Mouse (Mus musculus): ENCODE data around the gene Naa11.
A peak's percentile ranks its signal among the peaks of the same experiment; 100 is the strongest.

Naa11 gene

DNA sequence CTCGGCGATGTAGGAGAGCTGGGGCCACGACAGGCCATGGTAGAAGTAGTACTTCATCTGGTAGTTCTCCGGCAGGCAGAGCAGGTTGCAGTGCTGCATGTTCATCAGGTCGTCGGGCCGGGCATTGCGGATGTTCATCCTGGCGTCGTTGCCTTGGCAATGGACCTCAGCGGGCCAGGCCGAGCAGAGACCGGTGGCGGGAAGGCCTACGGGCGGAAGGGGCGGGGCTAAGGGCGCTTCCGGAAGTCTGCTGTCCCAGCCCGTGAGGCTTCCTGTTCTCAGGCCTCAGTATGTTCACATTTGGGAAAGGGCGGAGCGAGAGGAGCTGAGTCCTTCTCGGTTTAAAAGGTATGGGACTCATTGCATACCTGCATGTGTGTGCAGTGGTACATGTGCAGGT, at the start of gene Naa11:
Naa11 (minus strand) TSS at position 220 of the 400 bp plus-strand sequence.
- DNase-seq (ENCODE audit: low spot score in 2 of 2): no peak

DNA sequence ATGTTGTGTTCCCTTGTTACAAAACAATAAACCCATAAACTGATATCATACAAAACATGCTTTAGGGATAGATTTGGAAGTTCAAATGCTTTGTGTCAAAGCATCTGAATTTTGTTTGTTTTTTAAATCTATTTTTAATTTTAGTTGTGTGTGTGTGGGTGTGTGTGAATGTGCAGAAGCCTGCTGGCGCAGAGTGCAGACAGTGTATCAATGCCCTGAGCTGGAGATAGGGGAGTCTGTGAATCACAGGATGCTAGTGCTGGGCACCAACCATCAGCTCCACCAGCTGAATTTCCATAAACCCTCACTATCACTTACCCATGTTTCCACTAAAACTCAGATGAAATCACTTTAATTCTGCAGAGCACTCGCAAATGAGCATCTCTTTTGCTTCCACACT, 40.3 kb upstream of the Naa11 start:
- no peak for DNase-seq (ENCODE audit: low spot score in 2 of 2)

DNA sequence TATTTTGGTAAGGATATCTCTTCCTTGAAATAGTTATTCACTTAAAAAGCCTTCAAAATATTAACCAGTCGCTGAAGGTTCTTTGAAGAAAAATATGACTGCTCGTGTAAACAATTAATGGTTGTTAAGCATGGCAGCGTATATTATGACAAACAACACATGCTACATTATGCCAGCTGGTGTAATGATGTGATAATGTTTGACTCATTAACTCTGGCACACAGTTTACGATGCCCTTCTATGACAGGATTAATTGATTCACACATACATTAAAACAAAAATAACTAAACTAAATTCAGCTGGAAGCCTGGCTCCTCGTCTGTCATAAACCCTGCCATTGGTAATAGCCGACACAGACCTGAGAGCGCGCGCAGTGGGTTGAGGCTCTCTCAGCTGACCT, 37.8 kb upstream of the Naa11 start:
- no peak for DNase-seq (ENCODE audit: low spot score in 2 of 2)

DNA sequence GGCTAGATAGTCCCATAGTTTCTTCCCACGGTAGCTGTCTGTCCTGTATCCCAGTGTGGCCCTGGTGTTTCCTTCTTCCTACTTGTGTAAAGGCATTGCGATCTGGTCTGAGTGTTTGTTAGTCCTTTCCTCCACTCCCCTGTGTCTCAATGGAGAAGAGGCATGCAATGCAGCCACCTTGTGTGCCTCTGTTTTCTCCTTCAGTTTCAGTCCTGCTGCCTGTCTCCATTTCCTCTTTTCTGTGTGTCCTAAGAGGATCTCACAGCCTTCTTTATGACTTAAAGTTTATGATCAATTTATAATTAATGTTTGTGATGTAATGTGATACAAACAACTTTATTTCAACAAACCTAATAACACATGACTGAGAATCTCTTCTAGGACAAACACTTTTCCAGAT, 29.5 kb upstream of the Naa11 start:
- no peak for DNase-seq (ENCODE audit: low spot score in 2 of 2)

DNA sequence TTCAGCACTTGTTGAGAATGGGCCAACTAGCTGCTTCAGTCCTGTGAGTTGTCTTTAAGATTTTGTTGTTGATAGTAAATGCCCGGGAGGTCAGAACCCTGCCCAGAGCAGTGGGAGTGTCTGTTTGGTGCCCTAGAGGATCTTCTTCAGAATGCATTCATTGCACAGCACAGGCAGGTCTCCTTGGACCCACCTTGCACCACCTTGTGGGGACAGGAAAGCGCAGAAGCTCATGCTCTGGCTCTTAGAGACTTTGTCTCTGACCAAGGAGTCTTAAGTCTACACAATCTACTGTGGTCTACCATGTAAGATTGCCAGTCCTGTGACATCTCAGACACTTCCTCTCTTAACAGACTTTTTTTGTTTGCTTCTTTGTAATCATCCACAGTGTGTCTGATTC, 25.0 kb upstream of the Naa11 start:
- no peak for DNase-seq (ENCODE audit: low spot score in 2 of 2)

DNA sequence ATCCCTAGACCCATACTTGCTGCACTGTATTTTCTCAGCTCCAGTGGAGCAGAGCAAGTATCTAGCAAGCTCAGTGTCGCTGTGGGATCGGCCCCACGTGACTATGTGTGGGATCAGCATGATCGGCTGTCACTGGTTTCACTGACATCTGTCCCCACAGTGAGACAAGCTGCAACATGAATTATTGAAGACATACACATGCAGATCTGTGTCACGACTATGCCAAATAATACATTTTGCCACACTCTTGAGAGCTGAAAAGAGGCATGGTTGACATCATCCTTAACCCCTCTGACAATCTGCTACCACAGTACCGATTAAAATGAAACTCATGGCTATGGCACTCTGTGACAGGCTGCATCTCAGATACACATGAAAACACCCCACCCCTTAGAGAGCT, 23.7 kb upstream of the Naa11 start:
- DNase-seq (ENCODE audit: low spot score in 2 of 2): peak in 1 of 2 experiments; percentile 14

DNA sequence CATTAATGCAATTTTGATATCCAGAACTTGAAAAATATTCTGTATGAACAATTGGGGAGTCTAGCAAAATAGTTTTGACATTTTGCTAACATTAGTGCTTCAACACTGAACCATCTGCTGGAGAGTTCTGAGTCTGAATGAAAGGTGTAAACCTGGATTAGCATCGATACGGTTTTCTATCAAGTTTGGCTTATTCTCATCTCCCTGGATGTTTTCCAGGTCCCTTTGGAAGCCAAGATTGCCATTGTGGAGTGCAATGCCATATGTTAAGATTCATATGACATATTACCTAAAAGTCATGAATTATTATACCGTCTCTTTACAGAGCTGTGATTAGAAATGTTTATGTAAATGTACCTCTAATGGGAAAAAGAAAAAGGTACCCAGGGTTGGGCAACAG, 21.5 kb upstream of the Naa11 start:
- DNase-seq (ENCODE audit: low spot score in 2 of 2): no peak

DNA sequence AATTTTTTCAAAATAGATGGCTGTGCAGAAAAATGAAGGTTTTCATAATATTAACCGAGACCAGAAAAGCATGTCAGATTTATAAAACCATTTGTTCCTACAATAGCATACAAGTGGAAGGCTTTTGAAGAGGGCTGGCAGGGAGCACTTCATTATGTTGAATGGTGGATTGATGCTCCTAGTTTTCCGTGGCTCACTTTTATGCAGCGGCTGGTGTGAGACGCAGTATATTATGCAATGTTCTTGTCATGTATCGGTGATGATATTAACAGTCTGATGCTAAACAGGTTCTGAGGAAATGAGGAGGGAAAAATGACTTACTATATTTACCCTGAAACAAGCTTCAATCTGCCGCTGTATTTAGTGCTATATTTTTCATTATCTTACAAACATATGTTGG, 18.0 kb upstream of the Naa11 start:
- no peak for DNase-seq (ENCODE audit: low spot score in 2 of 2)

DNA sequence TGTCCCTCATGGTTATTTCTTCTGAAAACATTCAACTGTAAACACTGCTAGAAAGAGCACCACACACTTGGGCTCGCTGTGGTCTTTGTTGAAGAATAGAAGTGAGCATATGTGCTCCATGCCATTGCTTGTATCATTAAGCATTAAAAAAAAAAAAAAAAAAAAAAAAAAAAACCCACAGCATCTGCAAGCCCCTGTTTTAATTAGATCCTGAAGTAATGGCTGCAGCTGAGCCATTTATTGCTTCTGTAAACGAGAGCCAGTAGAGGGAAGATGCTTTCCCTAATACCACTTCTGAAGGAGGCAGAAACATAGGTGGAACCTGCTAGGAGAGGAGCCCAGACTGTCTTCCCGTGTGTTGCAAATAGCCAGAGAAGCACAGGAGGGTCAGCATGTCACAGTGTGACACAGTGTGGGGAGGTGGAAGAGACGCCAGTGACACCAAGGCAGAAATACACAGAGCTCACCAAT, 17.1 kb upstream of the Naa11 start:
- DNase-seq (ENCODE audit: low spot score in 2 of 2): no peak

DNA sequence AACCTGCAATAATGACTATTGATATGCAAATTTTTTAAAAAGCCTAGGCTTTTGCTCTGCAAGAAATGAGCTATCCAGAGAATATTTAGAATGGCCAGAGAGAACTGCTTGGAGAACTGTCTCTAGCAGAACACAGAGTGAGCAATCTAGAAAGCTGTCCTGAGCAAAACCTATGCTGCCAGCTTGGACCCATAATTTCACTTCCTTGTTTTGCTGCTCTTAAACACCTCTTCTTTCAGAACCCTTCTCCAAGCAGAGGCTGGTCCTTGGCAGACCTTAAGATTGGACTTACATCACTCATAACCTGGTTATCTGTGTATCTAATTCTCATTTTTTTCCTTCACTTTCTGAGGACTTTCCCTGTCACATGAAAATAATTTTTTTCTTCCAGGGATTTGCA, 8.9 kb upstream of the Naa11 start:
- DNase-seq (ENCODE audit: low spot score in 2 of 2): no peak

DNA sequence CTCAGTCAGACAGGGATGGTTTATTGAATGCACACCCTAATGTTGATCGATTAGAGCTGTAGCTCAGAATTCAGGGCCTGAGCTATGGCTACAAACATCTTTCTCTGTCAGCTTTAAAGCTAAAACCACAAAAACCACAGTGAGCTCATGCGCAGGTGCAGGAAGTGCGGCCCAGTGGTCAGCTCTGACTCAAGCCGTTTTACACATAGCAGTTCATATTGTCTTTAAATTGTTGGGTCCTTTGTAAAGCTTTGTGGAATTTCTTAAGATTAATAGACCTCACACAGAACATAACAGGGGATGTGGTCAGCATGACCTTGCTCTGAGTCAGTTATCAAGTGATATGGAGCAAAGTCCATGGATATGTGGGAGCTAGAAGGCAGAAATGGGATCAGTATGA, 5.4 kb upstream of the Naa11 start:
- DNase-seq (ENCODE audit: low spot score in 2 of 2): no peak

DNA sequence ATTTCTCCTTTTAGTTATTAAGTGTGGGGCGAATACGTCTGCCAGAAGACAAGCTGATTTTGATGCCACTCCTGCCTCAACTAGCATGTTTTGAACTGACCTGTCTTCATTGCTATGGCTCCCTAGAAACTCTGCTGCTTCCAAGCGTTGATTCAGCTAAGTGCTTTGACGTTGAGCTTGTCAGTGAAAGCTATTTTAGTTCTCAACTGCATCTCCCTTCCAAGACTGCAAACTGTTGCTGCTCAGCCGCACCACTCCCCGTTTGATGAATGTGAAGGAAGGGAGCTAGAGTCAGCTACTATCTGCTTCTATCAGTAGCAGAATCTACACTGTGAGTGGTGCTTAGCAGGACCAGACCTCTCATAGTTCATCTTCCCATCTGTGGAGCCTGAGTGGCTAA, 4.6 kb downstream of the Naa11 start:
- DNase-seq (ENCODE audit: low spot score in 2 of 2): peak in 1 of 2 experiments; percentile 11

DNA sequence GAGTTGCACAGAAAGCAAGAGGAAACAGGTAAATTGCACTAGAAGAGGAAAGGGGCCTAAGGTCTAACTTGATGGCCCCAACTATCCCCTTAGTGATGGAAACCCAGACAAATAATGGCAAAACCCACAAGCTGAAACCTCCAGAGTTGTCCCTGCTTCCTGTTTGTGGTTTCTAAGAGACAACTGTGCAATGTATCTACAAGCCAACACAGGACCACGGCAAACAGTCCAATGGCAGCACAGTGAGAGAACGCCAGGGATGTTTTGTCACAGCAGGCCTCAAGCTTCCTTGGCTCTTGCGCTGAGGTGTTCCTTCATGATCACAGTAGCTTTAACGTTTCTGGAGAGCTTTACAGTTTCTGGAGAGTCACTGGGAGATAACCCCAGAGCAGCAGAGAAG, 7.8 kb downstream of the Naa11 start:
- DNase-seq (ENCODE audit: low spot score in 2 of 2): no peak

DNA sequence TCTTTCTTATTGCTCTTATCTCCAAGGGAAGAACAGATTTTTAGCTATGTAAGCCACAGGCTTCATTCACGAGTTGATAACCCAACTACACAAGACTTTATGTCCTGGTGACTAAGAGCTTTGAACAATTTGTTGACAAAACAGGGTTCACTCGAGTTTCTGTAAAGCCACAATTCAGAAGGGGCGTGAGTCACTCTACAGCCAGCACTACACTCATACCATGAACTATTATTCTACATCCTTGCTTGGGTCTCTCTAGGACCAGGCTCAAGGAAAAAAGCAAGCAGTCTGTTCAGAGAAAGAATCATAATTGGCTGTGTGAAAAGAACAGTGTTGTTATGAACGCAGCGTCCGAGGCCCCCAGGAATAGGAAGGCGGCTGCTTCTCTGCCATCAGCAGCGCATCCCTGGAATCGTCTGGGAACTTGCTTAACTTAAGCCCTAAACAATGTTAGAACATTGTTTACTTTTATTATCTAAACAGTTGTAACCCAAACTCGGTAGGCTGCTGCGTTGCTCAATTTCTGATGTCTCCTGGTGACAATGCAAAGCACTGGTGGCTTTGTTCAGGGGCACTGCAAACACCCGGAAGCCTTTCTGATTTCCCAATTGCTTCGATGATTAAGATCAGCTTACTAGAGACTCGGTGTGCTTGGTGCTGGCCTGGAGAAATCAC, 9.5 kb downstream of the Naa11 start:
- no peak for DNase-seq (ENCODE audit: low spot score in 2 of 2)

DNA sequence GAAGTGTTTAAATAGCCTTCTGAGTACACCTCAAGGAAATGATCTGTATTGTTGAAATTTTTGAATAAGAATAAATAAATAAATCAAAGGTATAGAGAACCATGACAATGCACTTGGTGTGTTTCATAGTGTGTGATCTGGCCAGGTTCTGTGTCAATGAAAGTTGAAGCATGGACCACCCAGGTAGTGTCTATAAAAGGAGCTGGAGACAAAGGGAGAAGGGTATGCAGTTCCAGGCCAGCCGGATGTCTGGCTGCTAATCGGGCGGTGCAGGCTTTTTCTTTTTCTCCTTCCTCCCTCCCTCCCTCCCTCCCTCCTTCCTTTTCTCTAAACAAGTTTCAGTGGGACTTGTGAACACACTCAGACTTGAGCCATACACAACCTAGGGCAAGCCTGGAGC, 12.2 kb downstream of the Naa11 start:
- DNase-seq (ENCODE audit: low spot score in 2 of 2): no peak

DNA sequence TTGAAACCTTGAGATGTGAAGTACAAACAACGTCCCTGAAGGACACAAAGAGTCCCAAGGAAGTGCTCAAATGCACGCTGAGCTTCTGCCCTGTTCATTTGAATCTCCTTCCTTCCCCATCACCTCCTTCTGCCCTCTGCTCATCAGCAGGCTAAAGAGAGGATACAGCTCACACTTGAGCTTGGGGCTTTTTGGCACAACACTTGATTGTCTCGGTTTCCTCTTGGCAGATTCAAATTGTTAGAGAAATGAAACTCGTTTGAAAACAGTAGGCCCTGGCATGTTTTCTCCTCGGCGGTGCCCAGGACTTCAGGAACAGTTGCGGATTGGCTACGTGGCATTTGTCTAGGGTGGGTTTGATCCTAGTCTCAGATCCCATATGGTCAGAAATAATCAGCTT, 27.4 kb downstream of the Naa11 start:
- DNase-seq (ENCODE audit: low spot score in 2 of 2): no peak

DNA sequence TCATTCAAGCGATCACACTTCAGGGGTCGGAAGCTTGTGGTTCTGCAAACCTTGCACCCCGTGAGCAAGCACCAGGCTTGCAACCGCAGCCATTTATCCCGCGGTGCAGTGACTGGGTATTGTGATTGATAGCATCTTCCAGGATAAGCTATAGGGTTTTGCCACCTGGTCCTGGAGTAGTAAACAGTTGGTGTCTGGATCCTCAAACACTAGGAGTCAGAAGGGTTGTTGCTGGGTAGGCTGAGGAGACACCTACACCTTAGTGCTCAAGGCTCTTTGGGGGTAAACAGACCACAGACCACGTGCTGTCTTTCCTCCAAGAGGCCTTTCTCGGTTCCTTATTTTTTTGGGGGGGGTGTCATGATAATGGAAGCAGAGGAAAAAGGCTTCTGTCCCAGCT, 27.9 kb downstream of the Naa11 start:
- DNase-seq (ENCODE audit: low spot score in 2 of 2): no peak

DNA sequence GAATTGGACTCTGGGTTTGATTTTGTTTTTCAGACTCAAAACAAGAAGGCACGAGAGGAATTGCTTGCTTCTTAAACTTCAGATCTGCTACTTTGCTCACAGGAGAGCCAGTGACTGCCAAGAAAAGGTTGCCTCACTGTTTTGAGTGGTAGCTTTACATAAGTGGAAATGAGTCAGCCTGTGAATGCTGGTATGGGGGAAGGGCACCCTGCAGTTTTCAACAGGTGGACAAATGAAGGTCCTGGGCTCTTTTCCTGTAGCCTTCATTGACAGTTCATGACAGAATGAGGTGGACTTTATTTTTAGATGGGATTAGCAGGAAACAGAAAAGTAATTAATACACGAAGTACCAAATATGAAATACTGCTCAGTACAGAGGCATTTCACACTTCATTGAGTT, 29.6 kb downstream of the Naa11 start:
- no peak for DNase-seq (ENCODE audit: low spot score in 2 of 2)

DNA sequence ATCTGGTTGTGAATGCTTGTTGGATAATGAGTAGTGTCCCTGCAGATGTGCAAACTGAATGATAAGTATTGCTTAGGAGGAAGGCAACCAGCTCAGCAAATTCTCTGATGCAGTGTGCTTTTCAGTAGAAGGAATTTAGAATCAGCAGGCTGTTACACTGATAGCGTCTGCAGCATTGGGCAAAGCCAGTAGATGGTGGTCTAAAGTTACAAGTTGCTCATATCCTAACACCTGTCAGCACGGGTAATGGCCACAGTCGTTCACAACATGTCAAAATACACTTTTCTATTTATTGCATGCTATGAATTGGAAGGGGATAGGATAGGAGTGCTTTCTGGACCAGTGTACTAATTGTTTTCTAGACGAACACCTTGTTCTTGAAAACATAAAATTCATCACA, 33.1 kb downstream of the Naa11 start:
- DNase-seq (ENCODE audit: low spot score in 2 of 2): no peak

DNA sequence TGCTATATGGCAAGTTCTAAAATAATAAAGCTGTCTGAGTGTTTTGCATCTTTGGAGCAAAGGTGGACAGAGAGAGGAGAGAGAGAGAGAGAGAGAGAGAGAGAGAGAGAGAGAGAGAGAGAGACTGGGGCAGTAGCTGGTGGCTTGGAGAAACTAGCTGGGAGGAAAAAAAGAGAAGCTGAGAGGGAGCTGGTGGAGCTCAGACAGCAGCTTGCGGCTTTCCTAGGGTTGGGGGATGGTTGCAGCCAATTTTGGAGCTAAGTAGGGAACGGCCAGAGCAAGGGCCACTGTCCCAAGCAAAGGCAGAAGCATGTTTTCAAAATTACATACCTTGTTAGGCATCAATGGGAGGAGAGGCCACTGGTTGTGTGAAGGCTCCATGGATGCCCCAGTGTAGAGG, 36.0 kb downstream of the Naa11 start:
- DNase-seq (ENCODE audit: low spot score in 2 of 2): no peak

DNA sequence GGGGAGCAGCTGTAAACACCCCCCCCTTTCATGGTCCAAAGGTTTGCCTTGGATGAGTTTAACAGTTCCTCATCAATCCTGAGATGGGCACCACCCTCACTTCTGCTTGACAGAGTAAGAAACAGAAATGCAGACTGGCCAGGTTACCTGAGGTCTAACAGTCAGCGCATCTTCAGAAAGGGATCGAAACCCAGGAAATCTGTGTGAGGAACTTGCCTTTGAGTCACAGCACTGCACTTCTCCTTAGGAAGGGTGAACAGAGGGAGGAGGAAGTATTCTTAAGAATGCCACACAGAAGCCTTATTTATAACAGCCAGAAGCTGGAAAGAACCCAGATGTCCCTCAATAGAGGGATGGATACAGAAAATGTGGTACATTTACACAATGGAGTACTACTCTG, 37.0 kb downstream of the Naa11 start:
- DNase-seq (ENCODE audit: low spot score in 2 of 2): no peak

DNA sequence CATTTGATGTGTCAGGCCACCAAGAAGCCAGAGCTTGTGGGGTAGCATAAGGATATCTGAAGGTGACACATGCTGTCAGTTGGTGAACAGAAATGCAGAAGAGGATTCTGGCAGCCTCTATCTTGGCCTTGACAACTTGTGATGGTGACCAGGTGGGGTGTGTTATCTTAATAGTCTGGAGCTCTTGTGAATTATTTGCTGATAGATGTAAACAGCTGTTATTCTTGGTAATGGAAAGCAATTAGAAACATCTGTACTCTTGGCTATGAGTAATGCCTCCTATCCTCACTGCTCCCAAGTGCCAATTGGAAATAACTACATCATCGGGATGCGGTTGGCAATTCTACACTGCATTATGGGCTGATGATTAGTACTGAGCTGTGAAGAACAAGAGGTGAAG, 43.4 kb downstream of the Naa11 start:
- no peak for DNase-seq (ENCODE audit: low spot score in 2 of 2)

DNA sequence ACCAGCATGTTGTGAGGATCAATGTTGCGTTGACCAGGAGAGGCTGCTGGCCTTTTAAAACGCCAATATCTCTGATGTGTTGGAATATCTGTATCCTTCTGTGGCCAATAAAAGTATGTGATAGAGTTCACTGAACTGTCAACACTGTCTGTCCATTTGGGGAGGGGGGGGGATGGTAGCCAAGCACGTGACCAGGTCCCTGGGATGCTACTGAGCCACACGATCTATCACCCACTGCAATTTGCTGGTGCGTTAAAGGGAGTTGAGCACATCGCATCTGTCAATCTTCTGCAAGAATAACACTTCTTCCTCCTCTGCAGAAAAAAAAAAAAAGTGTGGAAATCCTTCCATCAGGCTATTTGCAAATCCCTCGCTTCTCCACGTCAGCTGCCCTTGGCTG, 43.9 kb downstream of the Naa11 start:
- no peak for DNase-seq (ENCODE audit: low spot score in 2 of 2)

DNA sequence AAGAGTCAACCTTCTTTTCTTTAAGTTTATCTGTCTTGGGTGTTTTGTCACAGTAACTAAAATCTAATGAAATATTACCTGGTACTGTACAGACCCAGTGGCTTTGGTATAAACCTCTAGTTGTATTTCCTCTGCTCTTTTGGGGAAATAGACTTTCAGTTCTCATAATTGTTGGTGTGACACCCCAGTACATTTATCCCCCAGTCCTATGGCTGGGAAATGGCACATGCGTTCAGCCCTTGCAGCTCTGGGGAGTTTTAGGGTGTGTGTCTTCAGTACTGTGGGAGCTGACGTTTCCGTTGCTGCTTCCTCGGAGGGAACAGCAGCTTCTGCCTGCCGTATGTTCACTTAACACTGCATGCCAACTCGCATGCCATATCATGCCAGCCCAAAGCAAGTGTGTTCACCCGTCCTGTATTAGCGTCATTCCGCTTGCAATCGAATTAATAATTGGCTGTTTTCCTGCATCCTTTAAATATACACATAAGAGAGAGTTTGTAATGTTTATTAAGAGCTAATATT, 46.4 kb downstream of the Naa11 start:
- DNase-seq (ENCODE audit: low spot score in 2 of 2): no peak
